Mouse (Mus musculus): ENCODE measurements around the gene Myo3b.

- no peak for TF ChIP-seq CTCF (IDR thresholded peaks at IDR 0.05; ENCODE audit: borderline replicate concordance, insufficient read depth, low read length)
- no peak for TF ChIP-seq POLR2A (IDR thresholded peaks at IDR 0.05; ENCODE audit: low read depth, low read length)
Measured at GRCm38 (mm10) chr2:70000316-70000715, 38.6 kb upstream of the Myo3b start.

Data from embryonic fibroblast, embryonic 13.5 days (primary cell).